Mouse (Mus musculus) liver, adult 2 months (tissue): Measurements from ENCODE around the gene Ptprd. TPM values are rescaled to one million over a fixed set of nuclear protein-coding genes. Genes with fewer than 3 reads are reported as not detected.
A peak's percentile ranks its signal among the peaks of the same experiment; 100 is the strongest.

Source experiments
- DNase-seq: peaks from one replicate; pipeline ENCODE4 v3.0.0-alpha.2; 2011; ENCODE audit warnings: low read depth, low spot score; ENCODE audit errors: extremely low read depth
- H3K27ac ChIP-seq: fragments of 200-500 bp; replicated peaks from 2 replicates; pipeline ENCODE4 v1.5.1; 2012; ENCODE audit warnings: low read depth, mild to moderate bottlenecking, control low read depth, inconsistent platforms, low read length; ENCODE audit not compliant: insufficient read depth
- H3K27me3 ChIP-seq: fragments of 200-500 bp; 2 replicates; pipeline ENCODE4 v1.6.1; 2012; ENCODE audit warnings: mild to moderate bottlenecking, moderate library complexity, low read length, inconsistent platforms; ENCODE audit not compliant: control insufficient read depth, insufficient read depth
- H3K36me3 ChIP-seq: fragments of 200-500 bp; 2 replicates; pipeline ENCODE4 v1.6.1; 2012; ENCODE audit warnings: low read length, inconsistent platforms; ENCODE audit not compliant: control insufficient read depth, insufficient read depth
- H3K4me1 ChIP-seq: fragments of 200-500 bp; 2 replicates; pipeline ENCODE4 v1.6.1; 2011; ENCODE audit warnings: low read length; ENCODE audit not compliant: control insufficient read depth, insufficient read depth
- H3K4me3 ChIP-seq: fragments of 200-500 bp; 2 replicates; pipeline ENCODE4 v1.5.1; 2011; ENCODE audit warnings: low read depth, mild to moderate bottlenecking, control low read depth, low read length, moderate library complexity; ENCODE audit not compliant: insufficient read depth
- H3K79me2 ChIP-seq: fragments of 200-500 bp; 2 replicates; pipeline ENCODE4 v1.6.1; 2012; ENCODE audit warnings: inconsistent platforms, mild to moderate bottlenecking, low read length, moderate library complexity; ENCODE audit not compliant: control insufficient read depth, insufficient read depth
- H3K9ac ChIP-seq: fragments of 200-500 bp; 2 replicates; pipeline ENCODE4 v1.6.1; 2012; ENCODE audit warnings: low read depth, mild to moderate bottlenecking, control low read depth, inconsistent platforms, low read length
- CTCF ChIP-seq: fragments of 200-500 bp; IDR thresholded peaks from 2 replicates; pipeline ENCODE4 v1.5.1; 2011; ENCODE audit warnings: low read depth, low read length, control low read depth
- POLR2A ChIP-seq: fragments of 200-500 bp; IDR thresholded peaks from 2 replicates; pipeline ENCODE4 v1.6.1; 2011; ENCODE audit warnings: low read length, control low read depth; ENCODE audit not compliant: insufficient read depth; ENCODE audit errors: extremely low read depth
- WGBS: fragments of 180-500 bp; shearing (Covaris S2); methylation state at CpG from one replicate; pipeline ENCODE4 v1.1.7; 2018; 5-methylcytosine and 5-hydroxymethylcytosine counted together
- polyA plus RNA-seq: library from polyadenylated mRNA; depleted of rRNA; stranded (reverse); fragments of >200 nt; gene quantifications from 2 replicates; pipeline ENCODE4 v1.2.3, GENCODE M21; 2012
- total RNA-seq: library from RNA; depleted of rRNA; stranded (reverse); fragments of >200 nt; gene quantifications from 2 replicates; pipeline ENCODE4 v1.2.3, GENCODE M21; 2014

Ptprd gene
- total and polyA plus RNA-seq, 2 experiments, result 15.4 to 127 TPM

DNA sequence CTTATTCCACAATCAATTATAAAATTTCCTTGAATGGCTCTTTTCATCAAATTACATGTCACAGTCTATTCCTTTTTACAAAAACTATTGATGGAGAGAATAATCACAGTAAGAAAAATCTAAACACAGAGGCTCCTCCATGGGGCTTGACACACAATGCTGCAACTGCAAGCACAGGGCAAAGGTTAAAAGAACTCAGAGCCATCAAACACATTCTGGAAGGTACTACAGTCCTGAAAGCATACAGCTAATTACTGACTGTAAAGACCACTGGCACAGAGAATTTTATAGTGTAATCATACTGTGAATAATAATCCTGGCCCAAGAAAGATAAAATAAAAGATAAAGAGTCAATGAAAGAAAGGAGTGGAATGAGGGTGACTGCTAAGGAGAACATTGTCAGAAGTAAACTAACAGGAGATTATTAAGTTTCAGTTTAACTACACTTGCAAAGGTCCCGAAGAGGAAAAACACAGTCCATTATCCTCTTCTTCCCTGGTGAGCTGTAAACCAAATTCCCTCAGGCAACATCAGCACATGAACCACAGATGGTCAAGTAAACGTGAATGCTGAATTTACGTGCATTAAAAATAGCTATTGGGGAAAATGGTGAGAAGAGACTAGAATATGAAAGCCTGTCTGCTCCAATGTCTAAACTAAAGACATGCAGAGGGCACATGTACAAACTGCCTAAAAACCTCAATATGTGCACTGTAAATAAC is 1861.4 kb downstream of the Ptprd start:
- DNase-seq, result peak; percentile 85
- Histone ChIP-seq H3K27ac (peak overlapping the region; percentile 65; the same call in 1 of the 2 replicates), H3K4me3 (no peak overlapping the region), H3K36me3 (no peaks in the 10 kb centered on the region), H3K9ac (peak overlapping the region; percentile 30; the same call in 1 of the 2 replicates), H3K4me1 (peaks cover 4% of the 10 kb centered on the region; the same call in 1 of the 2 replicates), H3K27me3 (no peaks in the 10 kb centered on the region), H3K79me2 (peaks cover 12% of the 10 kb centered on the region; the same call in 1 of the 2 replicates)
- no peak for TF ChIP-seq POLR2A
- no peak for TF ChIP-seq CTCF
- 62% methylated on average over 3 of the region's 3 CpGs for WGBS

DNA sequence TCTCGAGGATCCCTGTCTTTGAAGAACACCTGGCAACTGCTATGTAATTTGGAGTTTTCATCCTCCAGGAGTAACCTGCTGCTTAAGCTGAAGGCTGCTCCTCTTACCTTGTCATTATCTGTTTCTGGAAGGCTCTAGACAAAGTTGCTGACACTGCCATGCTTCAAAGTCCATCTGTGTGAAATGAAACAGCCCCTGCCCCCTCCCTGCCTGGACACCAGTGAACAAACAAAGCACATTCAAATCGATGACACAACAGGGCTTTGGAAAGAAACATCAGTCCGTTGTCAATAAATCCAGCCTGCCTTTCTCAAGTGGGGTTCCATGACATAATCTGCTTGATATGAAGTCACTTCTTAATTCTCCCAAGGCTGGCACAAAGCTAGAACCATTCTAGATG is 1867.7 kb downstream of the Ptprd start:
- no peaks in the 10 kb centered on the region for H3K36me3 ChIP-seq
- peak; percentile 99 for DNase-seq
- peak overlapping the region; percentile 87 for H3K9ac ChIP-seq
- WGBS, result 18% methylated on average over 3 of the region's 3 CpGs
- TF ChIP-seq POLR2A (no peak), CTCF (no peak)
- peaks cover 3% of the 10 kb centered on the region; the same call in 1 of the 2 replicates for H3K4me1 ChIP-seq
- peaks cover 12% of the 10 kb centered on the region; the same call in 1 of the 2 replicates for H3K79me2 ChIP-seq
- peak overlapping the region; percentile 96 for H3K27ac ChIP-seq
- no peaks in the 10 kb centered on the region for H3K27me3 ChIP-seq
- peak overlapping the region; percentile 48 for H3K4me3 ChIP-seq

DNA sequence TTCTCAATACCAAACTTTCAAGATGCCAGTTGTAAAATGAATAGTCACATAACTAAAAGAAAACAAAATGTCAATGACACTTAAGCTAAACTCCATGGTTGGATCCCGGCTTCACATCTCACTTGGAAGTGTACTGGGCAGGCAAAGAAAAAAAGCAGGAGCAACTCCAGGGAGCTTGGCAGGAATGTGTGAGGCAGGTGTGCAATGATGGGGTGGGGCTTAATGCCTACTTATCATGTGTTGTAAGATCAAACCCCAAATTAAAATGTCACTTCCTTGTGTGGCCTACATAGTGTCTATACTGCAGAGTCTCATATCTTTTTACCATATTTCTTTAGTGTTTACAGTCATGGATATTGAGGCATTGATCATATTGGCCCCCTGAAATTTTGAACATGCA is 1873.8 kb downstream of the Ptprd start:
- peaks cover 5% of the 10 kb centered on the region; the same call in 1 of the 2 replicates for H3K4me1 ChIP-seq
- no peak overlapping the region for H3K27ac ChIP-seq
- H3K36me3 ChIP-seq, result peaks cover 3% of the 10 kb centered on the region
- no peak for TF ChIP-seq CTCF
- no peak for TF ChIP-seq POLR2A
- WGBS, result 30% methylated on average over 1 of the region's 1 CpGs
- H3K27me3 ChIP-seq, result no peaks in the 10 kb centered on the region
- peaks cover 9% of the 10 kb centered on the region; the same call in 1 of the 2 replicates for H3K79me2 ChIP-seq
- H3K4me3 ChIP-seq, result no peak overlapping the region
- peak; percentile 67 for DNase-seq
- no peak overlapping the region for H3K9ac ChIP-seq

DNA sequence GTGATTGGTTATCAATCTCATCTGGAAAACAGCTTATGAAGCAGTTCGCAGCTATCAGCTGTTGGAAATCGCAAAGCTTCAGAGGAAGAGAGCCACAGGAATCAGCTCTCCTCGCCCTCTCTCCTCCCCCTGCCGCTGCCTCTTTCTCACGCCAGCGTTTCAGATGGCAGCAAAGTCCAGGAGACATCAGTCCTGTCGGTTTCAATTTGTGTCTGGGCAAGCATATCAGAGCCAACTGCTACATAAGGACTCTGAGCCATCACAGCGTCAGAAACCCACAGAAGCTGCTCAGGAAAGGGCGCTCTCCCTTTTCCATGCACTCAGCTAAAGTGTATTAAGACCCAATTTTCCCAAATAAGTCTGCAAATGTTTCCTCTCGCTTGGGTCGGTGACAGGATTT is 1884.4 kb downstream of the Ptprd start:
- no peak overlapping the region for H3K9ac ChIP-seq

DNA sequence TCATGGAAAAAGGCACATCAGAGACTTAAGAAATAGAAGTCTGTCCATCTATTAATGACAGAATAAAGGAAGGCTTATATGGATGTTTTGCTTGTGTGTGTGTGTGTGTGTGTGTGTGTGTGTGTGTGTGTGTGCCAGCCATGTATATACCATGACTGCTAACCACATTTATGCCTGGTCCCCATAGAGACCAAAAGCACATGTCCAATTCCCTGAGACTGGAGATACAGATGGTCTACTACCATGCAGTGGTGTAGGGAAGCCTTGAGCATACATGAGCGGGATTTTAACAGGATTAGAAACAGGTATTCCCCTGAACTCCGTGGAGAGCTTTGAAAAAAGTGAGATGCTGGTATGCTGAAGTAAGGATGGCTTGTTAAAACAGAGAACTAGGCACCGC is 1886.1 kb downstream of the Ptprd start:
- H3K27me3 ChIP-seq, result no peaks in the 10 kb centered on the region
- H3K4me3 ChIP-seq, result no peak overlapping the region
- WGBS, result 95% methylated on average over 3 of the region's 3 CpGs
- H3K36me3 ChIP-seq, result peaks cover 13% of the 10 kb centered on the region
- DNase-seq, result no peak
- no peak overlapping the region for H3K27ac ChIP-seq
- peaks cover 6% of the 10 kb centered on the region; the same call in 1 of the 2 replicates for H3K4me1 ChIP-seq
- H3K9ac ChIP-seq, result no peak overlapping the region
- H3K79me2 ChIP-seq, result peaks cover 5% of the 10 kb centered on the region; the same call in 1 of the 2 replicates
- TF ChIP-seq CTCF, result no peak
- no peak for TF ChIP-seq POLR2A

More for the DNA sequence above, 1884.4 kb downstream of the Ptprd start:
- no peak overlapping the region for H3K4me3 ChIP-seq
- no peak for TF ChIP-seq CTCF
- TF ChIP-seq POLR2A, result no peak
- peaks cover 6% of the 10 kb centered on the region; the same call in 1 of the 2 replicates for H3K79me2 ChIP-seq
- H3K36me3 ChIP-seq, result peaks cover 11% of the 10 kb centered on the region
- DNase-seq, result peak; percentile 90
- H3K27ac ChIP-seq, result peak overlapping the region; percentile 41; the same call in 1 of the 2 replicates
- H3K27me3 ChIP-seq, result no peaks in the 10 kb centered on the region
- WGBS, result 10% methylated on average over 11 of the region's 11 CpGs
- peaks cover 6% of the 10 kb centered on the region; the same call in 1 of the 2 replicates for H3K4me1 ChIP-seq

DNA sequence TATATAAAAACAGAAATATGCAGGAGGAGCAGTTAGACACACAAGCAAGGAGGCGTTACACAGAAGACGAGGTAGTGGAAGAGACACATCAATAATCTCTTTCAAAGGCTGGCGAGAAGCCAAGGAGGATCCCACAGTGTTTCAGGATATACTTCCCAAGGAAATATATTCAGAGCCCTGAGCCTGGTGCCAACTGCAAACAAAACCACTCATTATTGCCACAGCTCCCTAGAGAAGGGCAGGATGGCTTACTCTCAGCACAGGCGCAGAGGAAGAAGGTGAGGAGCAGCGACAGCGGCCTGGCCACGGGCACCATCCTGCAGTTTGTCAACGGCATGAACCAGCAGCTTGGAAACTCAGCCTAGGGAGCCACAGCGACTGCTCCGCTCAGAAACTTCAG is 1886.8 kb downstream of the Ptprd start:
- TF ChIP-seq POLR2A, result no peak
- TF ChIP-seq CTCF, result no peak
- Histone ChIP-seq H3K4me1 (peaks cover 6% of the 10 kb centered on the region; the same call in 1 of the 2 replicates), H3K9ac (no peak overlapping the region), H3K4me3 (no peak overlapping the region), H3K27ac (no peak overlapping the region), H3K27me3 (no peaks in the 10 kb centered on the region), H3K79me2 (peaks cover 3% of the 10 kb centered on the region; the same call in 1 of the 2 replicates), H3K36me3 (peaks cover 15% of the 10 kb centered on the region)
- WGBS, result 73% methylated on average over 10 of the region's 10 CpGs
- DNase-seq, result no peak
